In the genomic region with DNA sequence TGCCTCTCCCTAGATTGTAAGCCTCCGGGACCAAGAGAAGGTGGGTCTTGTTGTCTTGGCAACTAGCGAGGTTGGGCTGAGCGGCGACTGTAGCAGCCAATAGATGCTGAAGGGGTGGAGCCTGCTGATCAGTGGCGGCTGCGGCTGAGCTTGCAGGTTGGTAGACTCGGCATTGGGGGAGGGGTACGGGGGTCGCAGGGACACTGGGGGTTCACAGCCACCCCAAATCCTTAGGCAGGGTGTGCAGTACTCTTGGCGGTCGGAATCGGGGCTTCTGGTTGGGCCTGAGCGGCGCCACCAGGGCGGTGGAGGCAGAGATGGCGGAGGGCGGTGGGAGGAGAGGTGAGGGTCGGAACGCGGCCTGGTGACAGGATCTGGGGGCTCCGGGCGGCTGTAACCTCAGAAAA, we compare ENCODE assay signal across 8 mouse cellular contexts. TPM values are rescaled to one million over a fixed set of nuclear protein-coding genes. Genes with fewer than 3 reads are reported as not detected.
DNase-seq lines count a peak whose midpoint lies in the region; ATAC-seq and TF ChIP-seq lines count a peak whose summit lies in the region.

No protein-coding gene starts in this region.

- peak; percentile 96 for ATAC-seq in common myeloid progenitor, adult 5-6 weeks (replicated peaks; ENCODE audit: low read depth, poor library complexity, severe bottlenecking)
- ATAC-seq in hindbrain, postnatal 0 days: peak; percentile 100
- peak; percentile 97 for ATAC-seq in megakaryocyte, adult 5-6 weeks (ENCODE audit: poor library complexity, severe bottlenecking)

- peaks cover 12% of the 10 kb centered on the region; the same call in 1 of the 2 replicates for H3K36me3 ChIP-seq in hindbrain, postnatal 0 days (ENCODE audit: insufficient read depth, low read length)

- peak overlapping the region; percentile 97 for H3K4me3 ChIP-seq in gastrocnemius, adult 2 months
- H3K4me3 ChIP-seq in hindbrain, postnatal 0 days (ENCODE audit: low read length): peak overlapping the region; percentile 63
- H3K4me3 ChIP-seq in left cerebral cortex, adult 2 months: peak overlapping the region; percentile 89

- peak overlapping the region; percentile 66 for H3K9ac ChIP-seq in hindbrain, postnatal 0 days (replicated peaks; ENCODE audit: low read length)

- intact Hi-C loops in gastrocnemius, adult 2 months (cut with DNase I): loop anchor here (5.0 kb wide), 1 partner anchor 61 kb away; no protein-coding TSS in a partner anchor
- intact Hi-C loops in left cerebral cortex, adult 2 months (cut with DNase I): loop anchor here (2.0 kb wide), 1 partner anchor 59 kb away; no protein-coding TSS in a partner anchor

- peak; percentile 96 for DNase-seq in ZHBTc4 (ENCODE audit: low read depth, low spot score)
- DNase-seq in gastrocnemius, adult 2 months: peak; percentile 94
- peak; percentile 98 for DNase-seq in hindbrain, postnatal 0 days (ENCODE audit: low spot score)
- DNase-seq in left cerebral cortex, adult 2 months (ENCODE audit: extremely low spot score in 1 of 2, low spot score in 2 of 2): peak; percentile 90 to 91
- DNase-seq in right cerebral cortex, adult 2 months (ENCODE audit: low spot score in 2 of 2): peak; percentile 94 to 95
- DNase-seq in urinary bladder, postnatal 14 days (ENCODE audit: low spot score): peak; percentile 94

- H3K9me3 ChIP-seq in hindbrain, postnatal 0 days (ENCODE audit: low read length): no peaks in the 10 kb centered on the region

- H3K4me1 ChIP-seq in hindbrain, postnatal 0 days (ENCODE audit: insufficient read depth, low read length): no peaks in the 10 kb centered on the region; the same call in 1 of the 2 replicates

- 0% methylated on average over 22 of the region's 22 CpGs for WGBS in hindbrain, postnatal 0 days

- no peak for TF ChIP-seq CTCF in gastrocnemius, adult 2 months (IDR thresholded peaks at IDR 0.05)
- TF ChIP-seq CTCF in hindbrain, postnatal 0 days (IDR thresholded peaks at IDR 0.05; ENCODE audit: low read depth): no peak
- no peak; the same call in 1 of the 2 replicates for TF ChIP-seq CTCF in left cerebral cortex, adult 2 months (IDR thresholded peaks at IDR 0.05)

- H3K27ac ChIP-seq in gastrocnemius, adult 2 months: peak overlapping the region; percentile 84
- H3K27ac ChIP-seq in hindbrain, postnatal 0 days: peak overlapping the region; percentile 71
- H3K27ac ChIP-seq in left cerebral cortex, adult 2 months: peak overlapping the region; percentile 88

- peak overlapping the region; percentile 88 for H3K4me2 ChIP-seq in hindbrain, postnatal 0 days (ENCODE audit: low read depth, low read length)

- H3K27me3 ChIP-seq in hindbrain, postnatal 0 days (ENCODE audit: insufficient read depth, low read length): no peaks in the 10 kb centered on the region

RNA-seq across cellular contexts. Expression of a gene that starts 10.0 kb away (rescaled TPM):
- 20.9 and 22.0 TPM in 2 replicates for total RNA-seq in common myeloid progenitor, adult 5-6 weeks (2017)
- 1 to 10 TPM; 5.2 to 9.9 TPM for total RNA-seq in gastrocnemius, adult 2 months (2021)
- 152 and 166 TPM in 2 replicates for total RNA-seq in hindbrain, postnatal 0 days (2014; rRNA removed)
- 195 and 196 TPM in 2 replicates for polyA plus RNA-seq in hindbrain, postnatal 0 days (2015; fragmentation: Nextera tagmentation; extraction: Ambion mirVana)
- total RNA-seq in left cerebral cortex, adult 2 months (2021): 10 to 100 TPM; 53.7 to 56.7 TPM
- total RNA-seq in megakaryocyte, adult 5-6 weeks (2015): 2.5 and 3.9 TPM in 2 replicates
- 2.8 and 3.7 TPM in 2 replicates for total RNA-seq in megakaryocyte, adult 5-6 weeks (2017)

RNA-seq across cellular contexts. Expression of a gene that starts 11.8 kb away (rescaled TPM):
- total RNA-seq in common myeloid progenitor, adult 5-6 weeks (2017): not detected in 2 replicates
- 10 to 100 TPM; 21.8 to 52.3 TPM for total RNA-seq in gastrocnemius, adult 2 months (2021)
- 0.11 TPM in 1 of 2 replicates, not detected in the other for total RNA-seq in hindbrain, postnatal 0 days (2014; rRNA removed)
- polyA plus RNA-seq in hindbrain, postnatal 0 days (2015; fragmentation: Nextera tagmentation; extraction: Ambion mirVana): 0.04 and 0.05 TPM in 2 replicates
- 10 to 100 TPM; 18.5 to 20.2 TPM for total RNA-seq in left cerebral cortex, adult 2 months (2021)
- not detected in 2 replicates for total RNA-seq in megakaryocyte, adult 5-6 weeks (2015)
- total RNA-seq in megakaryocyte, adult 5-6 weeks (2017): not detected in 2 replicates

RNA-seq across cellular contexts. Expression of a gene that starts 32.7 kb away (rescaled TPM):
- not detected in 2 replicates for total RNA-seq in common myeloid progenitor, adult 5-6 weeks (2017)
- not detected for total RNA-seq in gastrocnemius, adult 2 months (2021)
- not detected in 2 replicates for total RNA-seq in hindbrain, postnatal 0 days (2014; rRNA removed)
- 0.38 and 0.47 TPM in 2 replicates for polyA plus RNA-seq in hindbrain, postnatal 0 days (2015; fragmentation: Nextera tagmentation; extraction: Ambion mirVana)
- total RNA-seq in left cerebral cortex, adult 2 months (2021): 1 to 10 TPM; 1.8 to 2.0 TPM
- not detected in 2 replicates for total RNA-seq in megakaryocyte, adult 5-6 weeks (2015)
- total RNA-seq in megakaryocyte, adult 5-6 weeks (2017): not detected in 2 replicates

RNA-seq across cellular contexts. Expression of a gene that starts 34.6 kb away (rescaled TPM):
- not detected in 2 replicates for total RNA-seq in common myeloid progenitor, adult 5-6 weeks (2017)
- 100 to 1,000 TPM; 779 to 840 TPM for total RNA-seq in gastrocnemius, adult 2 months (2021)
- total RNA-seq in hindbrain, postnatal 0 days (2014; rRNA removed): 1.9 and 4.1 TPM in 2 replicates
- polyA plus RNA-seq in hindbrain, postnatal 0 days (2015; fragmentation: Nextera tagmentation; extraction: Ambion mirVana): 0.53 and 0.69 TPM in 2 replicates
- 1 to 10 TPM; 1.3 to 1.8 TPM for total RNA-seq in left cerebral cortex, adult 2 months (2021)
- 0.05 TPM in 1 of 2 replicates, not detected in the other for total RNA-seq in megakaryocyte, adult 5-6 weeks (2015)
- total RNA-seq in megakaryocyte, adult 5-6 weeks (2017): not detected in 2 replicates

Comparison
In these comparisons a context has a peak if more than half of its experiments do, and no peak if none do; other contexts are left out.
1. Peak in every context shown above with its lines: DNase-seq, ATAC-seq, H3K4me3 ChIP-seq and H3K27ac ChIP-seq.
2. RNA of a gene that starts 11.8 kb away (total RNA-seq): 21.8 to 52.3 TPM in gastrocnemius, adult 2 months and 18.5 to 20.2 TPM in left cerebral cortex, adult 2 months; not detected in common myeloid progenitor, adult 5-6 weeks, 0.11 TPM in hindbrain, postnatal 0 days and not detected in megakaryocyte, adult 5-6 weeks; every median in the first group is over 10 times any median in the second.